Mouse (Mus musculus): ENCODE data around the gene Col7a1.
A peak's percentile ranks its signal among the peaks of the same experiment; 100 is the strongest.

Gene Col7a1

DNA sequence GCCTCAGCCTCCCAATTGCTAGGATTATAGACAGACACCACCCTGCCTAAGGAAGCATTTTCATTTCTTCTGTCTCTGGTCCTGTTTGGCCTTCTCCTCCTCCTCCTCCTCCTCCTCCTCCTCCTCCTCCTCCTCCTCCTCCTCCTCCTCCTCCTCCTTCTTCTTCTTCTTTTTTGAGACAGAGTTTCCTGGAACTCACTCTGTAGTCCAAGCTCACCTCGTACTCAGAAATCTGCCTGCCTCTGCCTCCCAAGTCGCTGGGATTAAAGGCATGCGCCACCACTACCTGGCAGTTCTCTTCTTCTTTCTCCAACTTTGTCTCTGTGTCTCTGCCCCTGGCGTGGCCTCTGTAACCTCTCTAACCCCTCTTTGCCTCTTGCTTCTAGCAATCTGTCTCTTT lies 32.3 kb downstream of the Col7a1 start, which contains the start of gene Ucn2:
Gene Ucn2, plus strand, starts transcription at position 301 of the 400 bp plus-strand sequence.
- no peak for DNase-seq (ENCODE audit: low read depth)

DNA sequence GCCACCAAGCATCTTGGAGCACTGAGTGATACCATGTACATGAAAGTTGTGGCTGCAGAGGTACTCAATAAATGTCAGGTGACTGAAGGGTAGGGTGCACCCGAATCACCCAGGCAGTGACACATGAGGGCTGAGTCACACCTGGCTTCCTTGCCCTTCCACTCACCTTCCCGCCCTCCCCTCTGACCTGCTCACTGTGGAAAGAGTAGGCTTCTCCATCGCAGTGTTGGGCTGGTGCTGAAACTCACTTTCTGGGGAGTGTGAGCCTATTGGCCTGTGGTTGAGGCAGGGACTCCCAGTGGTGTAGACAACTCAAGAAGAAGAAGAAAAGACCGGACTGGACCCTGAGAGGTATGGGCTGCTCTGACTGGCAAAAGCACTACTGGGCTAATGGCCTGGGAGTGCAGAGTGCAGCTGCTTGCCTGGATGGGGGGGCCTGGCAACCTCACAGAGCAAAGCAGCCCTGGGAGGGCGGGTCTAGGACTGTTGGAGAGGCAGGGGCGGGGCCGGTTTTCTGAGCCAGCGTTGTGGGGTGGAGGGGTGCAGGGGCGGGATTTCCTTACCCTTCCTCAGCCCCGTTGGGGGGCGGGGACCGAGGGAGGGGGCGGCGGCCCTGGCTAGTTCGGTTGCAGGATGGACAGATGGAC lies 34.4 kb downstream of the Col7a1 start:
- DNase-seq (ENCODE audit: low read depth), result no peak

DNA sequence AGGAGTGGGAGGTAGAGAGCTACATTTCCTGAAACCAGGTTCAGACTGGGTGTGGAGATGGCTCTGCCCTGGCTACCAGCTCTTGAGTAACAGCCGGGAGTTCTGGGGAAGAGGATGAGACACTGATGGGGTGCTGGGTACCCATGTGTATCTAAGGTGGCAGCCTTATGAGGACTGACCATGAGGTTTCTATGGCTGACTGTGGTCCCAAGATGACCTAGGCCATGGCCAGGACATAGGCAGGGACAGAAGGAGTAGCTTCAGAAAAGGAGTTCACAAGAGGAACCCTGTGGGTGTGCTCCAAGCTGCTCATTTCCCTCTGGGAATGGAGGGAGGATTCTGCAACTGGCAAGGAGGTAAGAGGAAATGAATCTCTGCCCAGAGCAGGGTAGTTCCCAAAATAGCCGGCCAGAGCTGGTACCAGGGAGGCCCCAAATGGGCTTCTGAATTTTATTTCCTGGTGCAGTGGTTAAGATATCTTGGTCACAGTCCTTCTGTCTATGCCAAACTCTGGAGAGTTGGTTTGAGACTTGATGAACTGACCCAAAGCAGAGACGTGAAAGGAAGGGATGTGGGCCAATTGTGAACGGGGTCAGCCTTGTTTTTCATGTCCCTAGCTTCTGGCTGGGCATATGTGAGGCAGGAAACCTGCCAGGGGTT lies 36.5 kb downstream of the Col7a1 start:
- no peak for DNase-seq (ENCODE audit: low read depth)

DNA sequence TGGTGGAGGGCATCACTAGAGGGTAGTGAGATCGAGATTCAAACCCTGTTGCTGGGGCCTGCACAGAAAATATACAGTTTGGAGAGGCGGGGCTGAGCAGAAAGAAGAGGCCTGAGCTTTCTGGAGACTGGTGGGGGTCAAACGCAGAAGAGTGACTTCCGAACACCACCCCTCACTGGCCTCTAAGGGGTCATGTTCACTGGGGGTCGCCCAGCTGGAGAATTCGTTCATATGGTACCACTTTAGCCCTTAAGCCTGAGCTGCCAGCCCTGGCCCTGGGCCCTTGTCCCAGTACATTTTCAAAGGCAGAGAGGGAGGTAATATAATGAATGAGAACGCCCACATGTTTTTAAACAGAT lies 37.1 kb downstream of the Col7a1 start:
- no peak for DNase-seq (ENCODE audit: low read depth)

DNA sequence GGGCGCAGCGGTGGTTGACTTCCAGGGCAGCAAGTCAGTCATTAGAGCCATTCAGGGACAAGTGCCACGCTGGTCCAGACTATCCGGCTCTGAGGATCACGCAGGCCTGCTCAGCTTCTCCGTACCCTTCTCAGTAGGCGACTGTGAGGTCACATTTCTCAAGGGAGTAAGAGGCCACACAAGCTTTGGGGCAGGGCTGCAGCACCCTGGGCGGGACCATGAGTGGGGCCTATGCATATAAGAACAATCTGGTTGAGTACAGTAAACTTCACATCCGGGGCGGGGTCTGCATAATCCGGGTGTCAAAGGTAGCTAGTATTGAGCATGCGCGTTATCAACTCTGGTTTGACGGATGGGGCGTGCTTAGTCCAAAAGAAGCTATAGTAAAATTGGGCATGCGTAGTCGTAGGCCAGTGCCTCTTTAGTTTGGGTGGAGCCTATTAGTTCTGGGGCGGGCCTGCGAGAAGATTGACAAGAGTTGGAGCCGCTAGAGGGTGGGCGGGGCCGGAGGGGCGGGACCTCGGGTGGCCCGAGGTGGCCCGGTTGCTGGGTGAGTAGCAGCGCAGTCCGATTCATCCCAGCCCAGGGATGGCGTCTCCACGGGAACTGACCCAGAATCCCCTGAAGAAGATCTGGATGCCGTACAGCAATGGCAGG lies 38.2 kb downstream of the Col7a1 start, which contains the start of gene Pfkfb4:
Gene Pfkfb4, plus strand, starts transcription at position 351 of the 657 bp plus-strand sequence.
- DNase-seq (ENCODE audit: low read depth), result peak; percentile 100

DNA sequence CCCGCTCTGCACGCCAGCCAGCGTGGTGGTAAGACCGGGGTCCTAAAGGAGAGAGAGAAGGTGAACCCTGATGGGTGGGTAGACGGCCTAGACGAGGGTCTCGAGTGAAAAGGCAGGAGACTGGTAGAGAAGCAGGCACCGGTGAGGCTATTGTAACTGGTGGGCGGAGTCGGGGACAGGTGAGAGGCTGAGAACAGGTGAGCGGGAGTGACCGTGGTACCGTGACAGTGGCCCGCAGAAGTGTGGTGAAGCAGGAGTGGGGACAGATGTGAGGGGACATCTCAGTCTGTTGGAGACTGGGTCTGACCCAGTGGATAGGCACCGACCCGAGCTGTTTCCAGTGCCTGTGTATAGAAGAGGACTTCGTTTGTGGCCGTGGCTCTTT lies 38.7 kb downstream of the Col7a1 start:
- DNase-seq (ENCODE audit: low read depth), result no peak

DNA sequence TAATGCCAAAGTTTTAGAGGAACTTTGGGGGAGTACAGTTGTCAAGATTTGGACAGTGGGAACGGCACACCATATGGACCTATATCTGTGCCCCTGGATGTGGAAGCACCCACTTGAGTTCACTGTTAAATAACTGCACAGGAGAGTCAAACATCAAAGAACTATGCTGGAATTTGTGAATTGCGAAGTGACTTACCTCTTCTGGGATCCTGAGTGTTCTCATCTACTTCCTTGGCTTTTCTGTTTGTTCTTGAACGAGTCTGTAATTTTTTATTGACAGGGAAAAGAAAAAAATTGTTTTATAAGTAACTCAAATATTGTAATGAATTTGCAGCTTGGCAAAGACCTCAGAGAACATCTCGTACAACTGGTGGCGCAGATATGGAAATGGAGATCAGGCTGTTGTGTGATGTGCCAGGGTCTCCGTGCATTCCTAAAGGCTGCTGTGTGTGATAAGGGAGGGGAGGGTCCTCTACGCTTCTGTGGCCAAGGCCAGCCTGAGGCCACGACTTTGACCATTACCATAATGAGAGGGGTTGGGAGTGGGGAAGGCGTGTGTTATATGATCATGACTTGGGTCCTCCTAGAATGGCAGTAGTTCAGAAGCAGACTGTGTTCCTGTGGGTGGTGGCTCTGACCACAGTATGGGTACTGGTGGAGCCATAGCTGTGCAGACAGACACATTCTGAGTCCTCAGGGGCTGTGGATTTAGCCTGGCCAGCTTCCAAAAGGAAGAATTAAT lies 39.4 kb downstream of the Col7a1 start:
- DNase-seq (ENCODE audit: low read depth), result no peak

DNA sequence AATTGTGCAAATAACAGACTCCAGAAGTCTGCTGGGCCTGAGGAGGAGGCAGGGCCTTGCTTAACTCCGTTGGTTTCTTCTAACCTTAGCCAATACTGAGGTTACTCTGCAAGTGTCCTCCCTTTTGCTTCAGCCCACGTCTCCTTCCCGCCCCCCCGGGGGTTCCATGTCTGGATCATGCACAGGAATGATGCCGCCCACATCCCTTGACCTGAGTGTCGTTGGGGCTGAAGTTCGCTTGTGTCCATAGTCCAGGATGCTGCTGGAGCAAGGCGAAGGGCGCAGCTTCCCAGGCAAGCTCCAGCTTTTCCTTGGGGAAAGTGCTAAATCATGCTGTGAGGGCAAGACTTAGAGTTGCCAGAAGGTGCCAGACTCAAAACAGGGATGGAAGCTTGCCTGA lies 43.0 kb downstream of the Col7a1 start:
- peak; percentile 43 for DNase-seq (ENCODE audit: low read depth)

DNA sequence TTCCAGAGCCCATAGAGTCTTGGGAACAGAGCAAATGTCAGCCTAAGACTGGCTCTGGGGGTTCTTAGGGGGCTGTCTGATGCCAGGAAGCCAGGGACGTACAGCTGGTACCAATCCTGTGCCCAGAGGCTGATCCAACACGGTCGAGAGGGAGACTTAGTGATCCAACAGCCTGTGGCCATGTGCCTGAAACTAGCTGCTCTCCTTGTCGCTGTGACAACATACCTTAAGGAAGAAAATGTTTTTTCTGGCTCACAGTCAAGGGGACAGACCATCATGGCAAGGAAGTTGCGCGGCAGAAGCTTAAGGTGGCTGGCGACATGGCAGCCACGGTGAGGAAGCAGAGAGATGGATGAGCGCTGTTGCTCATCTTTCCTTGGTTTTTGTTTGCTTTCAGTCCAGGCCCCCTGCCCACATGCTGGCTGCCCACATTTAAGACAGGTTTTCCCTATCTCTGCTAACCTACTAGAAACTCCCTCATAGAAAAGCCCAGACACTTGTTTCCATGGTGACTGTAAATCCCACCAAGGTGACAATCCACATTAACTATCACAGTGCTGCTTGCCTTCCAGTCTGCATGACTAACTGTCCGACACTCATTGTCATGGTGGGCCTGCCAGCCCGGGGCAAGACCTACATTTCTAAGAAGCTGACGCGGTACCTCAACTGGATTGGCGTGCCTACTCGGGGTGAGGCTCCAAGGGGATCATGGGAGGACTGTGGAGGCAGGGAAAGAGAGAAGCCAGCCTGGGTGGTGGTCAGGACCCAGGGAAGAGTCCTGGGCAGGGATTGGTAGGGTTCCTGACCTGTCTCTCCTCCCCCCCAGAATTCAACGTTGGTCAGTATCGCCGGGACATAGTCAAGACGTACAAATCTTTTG lies 45.1 kb downstream of the Col7a1 start:
- DNase-seq (ENCODE audit: low read depth), result no peak

DNA sequence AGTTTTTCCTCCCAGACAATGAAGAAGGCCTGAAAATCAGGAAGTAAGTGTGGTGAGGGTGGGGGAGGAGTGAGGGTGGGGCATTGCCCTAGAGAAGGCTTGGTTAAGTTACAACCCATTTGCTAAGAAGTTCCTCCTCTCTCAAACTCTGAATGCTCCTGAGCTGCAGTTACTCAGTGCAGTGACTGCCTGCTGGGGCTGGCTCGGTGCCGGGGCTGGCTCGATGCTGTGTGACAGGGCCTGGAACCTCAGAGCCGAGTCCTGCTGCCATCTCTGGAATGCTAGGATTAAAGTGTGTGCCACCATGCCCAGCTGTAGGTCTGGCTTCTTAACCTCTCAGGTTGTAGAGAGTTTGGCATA lies 45.8 kb downstream of the Col7a1 start:
- peak; percentile 75 for DNase-seq (ENCODE audit: low read depth)

DNA sequence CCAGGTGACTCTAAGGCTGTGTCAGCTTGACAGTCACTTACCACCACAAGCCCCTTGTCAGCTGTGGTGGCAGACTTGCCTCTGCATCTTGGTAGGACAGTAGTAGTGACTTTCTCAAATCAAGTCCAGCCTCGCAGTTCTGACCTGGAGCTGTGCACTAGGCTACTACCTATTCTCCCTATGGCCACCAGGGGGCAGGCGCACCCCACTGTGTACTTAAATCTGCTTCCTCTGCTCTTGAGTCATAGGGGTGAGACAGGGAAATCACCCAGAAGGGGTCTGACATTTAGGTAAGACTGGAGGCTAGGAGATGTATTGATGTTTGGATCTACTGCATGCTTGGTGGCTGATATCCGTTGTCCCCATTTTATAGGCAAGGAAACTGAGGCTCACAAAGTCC lies 47.3 kb downstream of the Col7a1 start:
- peak; percentile 85 for DNase-seq (ENCODE audit: low read depth)

DNA sequence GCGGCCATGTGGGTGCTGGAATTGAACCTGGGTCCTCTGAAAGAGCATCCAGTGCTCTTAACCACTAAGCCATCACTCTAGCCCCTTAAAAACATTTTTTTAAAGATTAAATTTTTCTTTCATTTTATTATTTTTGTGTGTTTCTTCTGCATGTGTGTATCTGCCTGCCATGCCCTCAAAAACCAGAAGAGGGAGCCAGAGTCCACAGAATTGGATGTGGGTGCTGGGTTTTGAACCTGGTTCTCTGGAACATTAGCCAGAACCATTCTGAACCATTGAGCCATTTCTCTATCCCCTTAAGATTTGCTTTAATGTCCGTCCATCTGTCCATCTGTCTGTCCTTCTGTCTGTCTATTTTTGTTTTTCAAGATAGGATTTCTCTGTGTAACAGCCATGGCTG lies 49.8 kb downstream of the Col7a1 start:
- peak; percentile 71 for DNase-seq (ENCODE audit: low read depth)

DNA sequence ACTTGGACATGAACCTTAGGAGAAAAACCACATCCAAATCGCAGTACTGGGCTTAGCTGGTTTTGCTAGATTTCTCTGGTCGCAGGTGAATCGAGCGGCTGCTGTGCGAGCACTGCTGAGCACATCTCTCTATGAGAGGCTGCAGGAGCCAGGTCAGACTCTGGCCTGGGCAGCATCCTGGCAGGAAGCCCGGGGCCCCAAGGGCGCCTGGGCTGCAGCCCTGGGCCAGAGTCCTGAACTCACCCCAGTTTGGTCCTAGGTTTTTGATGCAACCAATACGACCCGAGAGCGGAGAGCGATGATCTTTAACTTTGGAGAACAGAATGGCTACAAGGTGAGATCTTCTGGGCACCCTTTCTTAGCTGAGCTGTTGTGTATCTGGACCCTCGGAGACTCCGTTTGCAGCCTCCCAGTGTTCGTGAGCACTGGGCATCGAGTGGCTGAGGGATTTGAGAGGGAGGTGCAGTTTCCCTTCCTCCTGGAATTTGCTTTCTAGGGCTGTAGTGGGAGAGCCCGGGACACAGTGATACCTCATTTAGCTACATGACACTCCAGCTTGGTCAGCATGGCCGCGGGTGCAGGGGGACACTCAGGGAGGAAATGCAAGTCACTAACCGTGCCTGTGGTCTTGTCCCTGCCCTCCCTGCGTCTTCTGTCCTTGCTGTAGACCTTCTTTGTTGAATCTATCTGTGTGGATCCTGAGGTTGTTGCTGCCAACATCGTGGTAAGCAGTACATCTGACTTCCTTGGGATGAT lies 53.8 kb downstream of the Col7a1 start:
- DNase-seq (ENCODE audit: low read depth), result no peak

DNA sequence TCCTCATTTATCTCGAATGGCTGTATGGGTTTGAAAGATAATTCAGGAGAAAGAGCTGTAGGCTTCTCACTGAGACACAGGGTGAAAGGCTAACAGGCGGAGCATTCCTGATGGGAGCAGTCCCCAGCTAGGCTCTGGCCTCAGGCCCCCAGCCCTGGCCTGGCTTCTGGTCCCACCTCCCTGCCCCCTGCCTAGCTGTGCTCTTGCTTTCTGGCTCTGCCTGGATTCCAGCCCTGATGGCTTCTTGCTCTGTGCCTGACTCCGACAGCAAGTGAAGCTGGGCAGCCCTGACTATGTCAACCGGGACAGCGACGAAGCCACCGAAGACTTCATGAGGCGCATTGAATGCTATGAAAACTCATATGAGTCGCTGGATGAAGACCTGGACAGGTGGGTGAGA lies 54.7 kb downstream of the Col7a1 start:
- no peak for DNase-seq (ENCODE audit: low read depth)

DNA sequence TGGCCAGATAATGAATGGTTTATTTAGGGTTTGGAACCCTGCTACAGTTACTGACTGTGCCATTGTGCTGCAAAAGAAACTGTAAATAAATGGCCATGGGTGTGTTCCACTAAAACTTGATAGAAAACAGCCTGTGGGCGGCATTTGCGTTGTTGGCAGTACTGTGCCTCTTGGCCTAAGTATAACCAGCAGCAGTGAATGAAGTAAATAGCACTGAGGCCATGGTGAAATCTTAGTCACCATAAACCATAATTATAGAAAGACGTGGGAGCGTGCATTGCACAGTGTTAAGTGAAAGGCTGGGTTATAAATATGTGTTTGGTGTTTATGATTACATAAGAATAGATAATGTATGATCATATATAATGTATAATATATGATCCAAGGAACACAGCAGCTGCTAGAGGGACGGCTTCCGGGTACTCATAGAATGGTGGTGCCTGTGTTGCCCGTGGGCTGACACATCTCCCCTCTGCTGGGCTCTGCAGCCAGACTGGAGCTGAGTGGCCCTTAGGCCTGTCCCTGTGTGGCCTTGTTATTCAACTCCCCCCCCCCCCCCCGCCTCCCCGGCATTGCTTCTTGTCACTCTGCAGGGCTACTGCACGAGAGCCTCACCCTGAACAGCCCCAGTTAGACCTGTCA lies 55.7 kb downstream of the Col7a1 start:
- DNase-seq (ENCODE audit: low read depth), result no peak

DNA sequence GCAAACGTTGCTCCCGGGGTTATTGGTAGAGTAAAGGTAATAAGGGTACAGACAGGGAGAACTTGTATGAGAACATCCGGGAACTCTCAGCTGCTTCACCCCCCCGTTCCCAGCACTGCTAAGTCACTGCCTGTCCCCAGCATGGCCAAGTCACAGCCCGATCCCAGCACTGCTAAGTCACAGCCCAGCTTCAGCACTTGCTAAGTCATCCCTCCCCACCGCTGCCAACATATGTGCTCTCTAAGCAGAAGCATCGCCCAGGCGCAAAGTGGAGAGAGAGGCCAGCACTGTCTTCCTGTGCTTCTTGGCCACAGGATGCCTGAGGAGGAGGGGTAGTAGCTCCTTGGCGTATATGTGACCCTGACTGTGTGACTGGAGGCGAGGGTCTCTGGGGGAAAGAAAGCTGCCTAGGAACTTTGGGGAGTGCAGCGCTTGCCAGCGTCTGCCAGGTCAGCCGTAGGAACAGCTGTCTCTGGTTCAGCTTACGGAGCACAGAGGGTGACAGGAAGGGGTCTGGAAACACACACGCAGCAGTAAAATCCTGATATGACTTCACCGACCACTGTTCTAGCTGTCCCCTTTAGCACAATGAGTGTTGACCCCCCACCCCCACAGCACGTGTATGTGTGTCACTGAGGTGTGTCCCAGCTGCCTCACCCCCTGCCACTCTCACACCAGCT lies 56.4 kb downstream of the Col7a1 start:
- peak; percentile 96 for DNase-seq (ENCODE audit: low read depth)

DNA sequence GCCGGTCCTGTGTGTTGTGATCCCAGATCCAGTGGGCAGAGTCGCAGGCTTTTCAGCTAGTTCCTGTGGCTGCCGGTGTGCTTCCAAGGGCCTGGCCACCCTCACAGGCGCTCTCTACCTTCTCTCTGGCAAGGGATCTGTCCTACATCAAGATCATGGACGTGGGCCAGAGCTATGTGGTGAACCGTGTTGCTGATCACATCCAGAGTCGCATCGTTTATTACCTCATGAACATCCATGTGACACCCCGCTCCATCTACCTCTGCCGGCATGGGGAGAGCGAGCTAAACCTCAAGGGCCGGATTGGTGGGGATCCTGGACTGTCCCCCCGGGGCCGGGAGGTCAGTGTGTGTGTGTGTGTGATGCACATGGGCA lies 56.9 kb downstream of the Col7a1 start:
- DNase-seq (ENCODE audit: low read depth), result no peak

DNA sequence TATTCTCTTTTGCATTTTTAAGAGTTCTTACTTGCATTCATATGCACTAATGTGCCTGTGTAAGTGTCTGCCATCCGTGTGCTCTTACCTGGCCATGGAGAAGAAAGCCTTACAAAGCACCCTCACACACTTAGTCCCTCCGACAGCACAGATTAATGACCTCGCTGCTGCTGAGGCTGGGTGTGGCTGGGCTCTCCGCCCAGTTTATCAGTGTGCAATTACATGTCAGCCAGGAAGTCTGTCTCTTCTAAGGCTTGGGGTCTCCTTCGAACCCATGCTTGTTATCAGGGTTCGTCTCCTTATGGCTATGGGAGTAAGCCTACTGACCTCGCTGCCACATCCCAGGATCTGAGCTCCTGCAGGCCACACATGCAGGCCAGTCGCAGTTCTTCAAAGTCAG lies 62.0 kb downstream of the Col7a1 start:
- no peak for DNase-seq (ENCODE audit: low read depth)

DNA sequence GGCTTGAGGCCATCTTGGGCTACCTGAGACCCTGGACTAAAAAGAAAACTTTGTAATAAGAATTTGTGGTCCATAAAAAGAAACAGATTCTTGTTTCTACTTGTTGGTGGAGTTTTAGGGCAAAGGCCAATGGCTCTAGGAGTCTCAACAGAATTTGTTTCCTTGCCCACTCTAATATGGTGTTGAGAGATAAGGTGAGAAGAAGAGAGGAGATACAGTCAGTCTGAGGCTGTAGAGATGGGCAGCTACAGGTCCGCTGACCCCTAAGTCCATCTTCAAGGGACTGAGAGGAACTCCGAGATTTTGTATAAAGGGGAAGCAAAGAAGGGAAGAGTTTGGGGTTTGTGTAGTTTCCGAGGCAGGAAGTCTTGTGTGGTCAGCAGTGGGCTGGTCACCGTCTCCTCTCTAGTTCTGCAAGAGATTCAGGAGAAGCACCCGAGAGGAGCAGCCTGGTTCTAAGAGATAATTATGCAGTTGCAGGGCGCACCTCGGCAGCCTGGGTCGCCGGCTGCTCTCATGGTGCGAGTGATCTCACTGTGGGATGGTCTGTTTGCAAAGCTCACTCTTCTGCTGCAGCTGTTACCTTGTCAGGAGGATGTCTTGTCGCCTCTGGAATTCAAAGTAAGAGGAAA lies 63.7 kb downstream of the Col7a1 start:
- DNase-seq (ENCODE audit: low read depth), result peak; percentile 40

DNA sequence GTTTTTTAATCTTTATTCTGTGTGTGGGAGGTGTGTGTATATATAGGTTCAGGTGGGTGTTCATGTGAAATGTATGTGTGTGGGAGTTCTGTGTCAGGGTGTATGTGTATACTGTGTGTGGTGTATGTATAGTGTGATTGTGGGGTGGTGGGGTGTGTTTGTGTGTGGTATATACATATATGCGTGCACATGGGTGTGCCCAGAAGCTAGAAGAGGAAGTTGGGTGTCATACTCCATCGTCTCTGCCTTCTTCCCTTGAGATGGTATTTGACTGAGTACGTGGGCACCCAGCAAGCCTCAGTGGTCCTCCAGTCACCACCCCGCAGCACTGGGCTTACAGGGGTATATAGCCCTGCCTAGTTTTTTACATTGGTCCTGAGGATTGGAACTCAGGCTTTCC lies 68.0 kb downstream of the Col7a1 start:
- no peak for DNase-seq (ENCODE audit: low read depth)
